Mouse (Mus musculus) myocyte (in vitro differentiated cells): Measurements from ENCODE around the gene Actl6b.

Source experiments
- CEBPB ChIP-seq: IDR thresholded peaks from 2 replicates; pipeline ENCODE4 v1.6.1; 2011; ENCODE audit warnings: mild to moderate bottlenecking, moderate library complexity; ENCODE audit not compliant: poor library complexity, insufficient read depth, severe bottlenecking
- E2F4 ChIP-seq: IDR thresholded peaks from one replicate; pipeline ENCODE4 v1.6.1; 2011; ENCODE audit warnings: mild to moderate bottlenecking, control low read depth, moderate library complexity; ENCODE audit not compliant: insufficient read depth
- MAX ChIP-seq: IDR thresholded peaks from one replicate; pipeline ENCODE4 v1.6.1; 2011; ENCODE audit warnings: low read depth, mild to moderate bottlenecking, control low read depth
- MYOD1 ChIP-seq, 3 experiments: IDR thresholded peaks; one replicate each; pipeline ENCODE4 v1.6.1; 2011; ENCODE audit warnings: control low read depth in 2 of 3, low read depth in 2 of 3, mild to moderate bottlenecking in 2 of 3, moderate library complexity in 1 of 3; ENCODE audit not compliant: insufficient read length in 2 of 3, control insufficient read depth in 1 of 3
- MYOG ChIP-seq, 3 experiments: IDR thresholded peaks; one replicate each; pipeline ENCODE4 v1.6.1; 2011; ENCODE audit warnings: control low read depth in 2 of 3, low read depth in 2 of 3, mild to moderate bottlenecking in 2 of 3; ENCODE audit not compliant: insufficient read length in 2 of 3, control insufficient read depth in 1 of 3, insufficient read depth in 1 of 3
- POLR2A ChIP-seq: IDR thresholded peaks from one replicate; pipeline ENCODE4 v1.6.1; 2011; ENCODE audit warnings: low read depth, mild to moderate bottlenecking, control low read depth, moderate library complexity; ENCODE audit not compliant: insufficient read length
- POLR2AphosphoS2 ChIP-seq: IDR thresholded peaks from one replicate; pipeline ENCODE4 v1.6.1; 2011; ENCODE audit warnings: low read depth, control low read depth; ENCODE audit not compliant: insufficient read length
- SRF ChIP-seq: IDR thresholded peaks from one replicate; pipeline ENCODE4 v1.6.1; 2011; ENCODE audit warnings: low read depth; ENCODE audit not compliant: control insufficient read depth, insufficient read length
- TCF12 ChIP-seq: IDR thresholded peaks from one replicate; pipeline ENCODE4 v1.6.1; 2011; ENCODE audit warnings: mild to moderate bottlenecking, control low read depth; ENCODE audit not compliant: poor library complexity, insufficient read depth, severe bottlenecking
- TCF3 ChIP-seq: IDR thresholded peaks from one replicate; pipeline ENCODE4 v1.6.1; 2011; ENCODE audit warnings: low read depth, control low read depth; ENCODE audit not compliant: insufficient read length
- USF1 ChIP-seq: IDR thresholded peaks from one replicate; pipeline ENCODE4 v1.6.1; 2011; ENCODE audit warnings: low read depth, mild to moderate bottlenecking, control low read depth, moderate library complexity

GRCm38 (mm10) chr5:137610056-137610455, 56.7 kb downstream of the Actl6b start:
- no peak for TF ChIP-seq USF1
- TF ChIP-seq POLR2A = no peak
- TF ChIP-seq SRF = no peak
- TF ChIP-seq POLR2AphosphoS2 = no peak
- TF ChIP-seq E2F4 = no peak
- TF ChIP-seq TCF12 = no peak
- no peak for TF ChIP-seq CEBPB
- TF ChIP-seq MYOD1 (IDR thresholded peaks at IDR 0.05; ENCODE audit: control insufficient read depth in 1 of 3, insufficient read length in 2 of 3, low read depth in 2 of 3) = no peak
- no peak for TF ChIP-seq TCF3
- TF ChIP-seq MAX = no peak
- TF ChIP-seq MYOG (IDR thresholded peaks at IDR 0.05; ENCODE audit: control insufficient read depth in 1 of 3, insufficient read depth in 1 of 3, insufficient read length in 2 of 3, low read depth in 2 of 3) = no peak
